Mouse (Mus musculus): Measurements from ENCODE around the gene Cpne5.
A peak's percentile ranks its signal among the peaks of the same experiment; 100 is the strongest.

Gene Cpne5

DNA sequence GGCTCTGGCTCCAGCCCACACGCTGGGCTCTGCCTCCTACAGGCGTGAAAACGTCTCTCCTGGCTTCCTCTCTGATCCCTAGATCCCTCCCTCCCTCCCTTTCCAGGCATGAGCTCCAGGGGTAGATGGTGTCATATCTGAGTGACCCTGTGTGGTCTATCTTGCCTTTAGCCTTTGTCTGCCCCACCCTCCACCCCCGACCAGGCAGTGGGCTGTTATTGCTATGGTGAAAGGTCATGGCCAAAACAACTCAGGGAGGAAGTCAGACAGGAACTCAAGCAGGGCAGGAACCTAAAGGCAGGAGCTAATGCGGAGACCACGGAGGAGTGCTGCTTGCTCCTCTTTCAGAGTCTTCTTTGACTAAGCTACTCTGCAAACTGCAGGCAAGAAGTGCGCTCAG, 26.1 kb downstream of the Cpne5 start:
- DNase-seq (ENCODE audit: low spot score in 2 of 2): no peak

DNA sequence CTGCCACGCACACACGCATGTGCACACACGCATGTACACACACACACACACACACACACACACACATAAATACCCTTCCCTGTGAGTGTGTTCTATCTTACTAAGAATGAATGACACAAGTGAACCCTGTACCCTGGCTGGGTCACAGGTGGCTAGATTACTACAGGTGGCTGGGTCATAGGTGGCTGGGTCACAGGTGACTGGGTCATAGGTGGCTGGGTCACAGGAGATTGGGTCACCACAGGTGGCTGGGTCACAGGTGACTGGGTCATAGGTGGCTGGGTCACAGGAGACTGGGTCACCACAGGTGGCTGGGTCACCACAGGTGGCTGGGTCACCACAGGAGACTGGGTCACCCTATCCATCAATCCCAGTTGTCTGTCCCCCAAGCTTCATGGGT, 27.9 kb downstream of the Cpne5 start:
- no peak for DNase-seq (ENCODE audit: low spot score in 2 of 2)

DNA sequence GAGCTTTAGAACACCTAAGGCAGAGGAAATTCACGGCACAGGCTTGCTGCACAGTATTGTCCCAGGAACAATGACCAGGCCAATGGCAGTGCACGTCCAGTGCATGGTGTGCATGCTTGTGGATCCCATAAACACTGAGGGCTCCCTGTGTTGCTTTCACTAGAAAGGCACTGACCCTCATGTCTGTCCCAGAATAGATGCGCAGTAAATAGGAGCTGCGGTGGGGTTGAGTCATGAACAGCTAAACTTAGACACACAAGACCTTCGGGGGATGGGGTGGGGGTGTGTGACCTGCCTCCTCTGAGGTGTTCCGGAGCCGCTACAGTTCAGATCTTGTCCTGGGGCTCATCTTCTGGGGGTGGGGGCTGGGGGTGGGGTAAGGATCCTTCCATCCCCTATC, 31.9 kb downstream of the Cpne5 start:
- no peak for DNase-seq (ENCODE audit: low spot score in 2 of 2)

DNA sequence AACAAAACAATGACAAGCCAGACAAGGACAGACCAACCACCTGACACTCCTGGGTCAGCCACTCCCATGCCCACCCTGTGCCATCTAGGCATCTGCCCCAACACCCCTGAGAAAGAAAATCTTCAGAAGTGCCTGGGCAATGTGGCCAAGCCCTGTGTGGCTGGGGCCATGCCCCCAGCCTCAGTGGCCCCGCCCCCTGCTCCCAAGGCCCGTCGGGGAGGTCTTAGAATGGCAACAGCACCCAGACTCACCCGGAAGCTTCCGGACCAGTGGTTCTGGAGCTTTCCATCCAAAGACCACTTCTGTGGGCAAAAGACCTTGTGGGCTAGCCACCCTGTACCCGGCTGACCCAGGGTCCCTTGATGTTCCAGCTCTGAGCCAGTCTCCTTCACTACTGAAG, 35.4 kb downstream of the Cpne5 start:
- no peak for DNase-seq (ENCODE audit: low spot score in 2 of 2)

DNA sequence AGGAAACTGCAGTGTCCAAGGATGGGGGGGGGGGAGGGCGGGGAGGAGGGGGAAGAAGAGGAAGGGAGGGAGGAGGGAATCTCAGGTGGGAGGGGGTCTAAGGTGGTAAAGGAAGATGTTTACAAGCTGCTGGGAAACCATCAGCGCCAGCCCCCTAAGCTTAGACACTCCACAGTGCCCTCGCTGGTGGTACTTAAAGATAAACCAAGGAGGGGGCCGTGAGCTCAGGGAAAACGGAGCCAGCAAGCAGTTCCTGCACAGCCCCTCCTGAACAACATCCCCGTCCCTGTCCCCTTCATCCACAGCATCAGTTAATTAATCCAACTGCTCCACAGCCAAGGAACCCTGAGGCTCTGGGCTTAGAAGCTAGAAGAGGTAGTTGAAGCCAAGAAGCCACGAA, 38.1 kb downstream of the Cpne5 start:
- no peak for DNase-seq (ENCODE audit: low spot score in 2 of 2)

DNA sequence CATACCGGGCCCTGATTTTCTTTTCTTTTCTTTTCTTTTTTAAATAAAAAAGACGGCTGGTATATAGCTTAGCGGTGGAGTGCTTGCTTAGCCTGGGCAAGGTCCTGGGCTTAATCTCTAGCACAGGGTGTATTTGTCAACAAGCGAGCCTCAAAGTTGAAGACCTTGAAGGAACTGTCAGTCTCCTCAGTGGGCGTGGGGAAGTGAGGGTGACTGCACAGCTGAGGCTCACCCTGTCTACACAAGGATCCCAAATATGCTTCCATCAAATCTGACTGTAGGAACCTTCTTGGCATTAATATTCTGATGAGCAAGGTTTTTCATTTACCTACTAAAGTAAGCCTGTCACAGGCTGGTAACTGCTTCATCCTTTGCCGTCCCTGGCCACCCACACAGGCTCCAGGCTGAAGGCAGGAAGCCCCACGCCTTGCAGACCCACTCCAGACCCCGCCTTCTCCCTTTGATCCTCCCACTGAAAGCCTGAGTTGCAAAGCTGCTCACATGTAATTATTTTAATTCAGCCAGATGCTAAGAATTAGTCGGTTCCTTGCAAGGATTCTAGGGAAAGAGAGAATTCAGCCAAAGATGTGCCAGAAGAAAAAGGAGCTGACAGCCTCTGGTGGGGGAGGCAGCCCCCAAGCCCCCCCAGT, 38.7 kb downstream of the Cpne5 start:
- DNase-seq (ENCODE audit: low spot score in 2 of 2): no peak

DNA sequence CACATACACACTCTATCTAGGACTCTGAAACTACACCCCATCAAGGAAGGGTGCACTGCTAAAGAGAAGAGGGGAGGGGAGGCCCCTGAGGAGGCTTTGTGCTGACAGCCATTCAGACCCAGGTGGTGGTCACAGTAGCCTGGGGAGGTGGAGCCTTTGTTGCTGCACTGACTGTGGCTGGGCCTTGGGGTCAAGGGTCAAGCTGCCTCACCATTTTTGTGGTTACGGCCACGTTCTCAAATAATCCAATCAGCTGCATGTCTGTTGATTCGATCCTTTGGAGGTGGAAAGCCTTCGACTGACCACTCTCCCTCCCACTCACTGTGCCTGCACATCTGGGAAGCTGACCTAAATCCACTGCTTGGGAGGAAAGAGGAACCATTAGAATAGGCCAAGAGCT, 42.4 kb downstream of the Cpne5 start:
- DNase-seq (ENCODE audit: low spot score in 2 of 2): no peak

DNA sequence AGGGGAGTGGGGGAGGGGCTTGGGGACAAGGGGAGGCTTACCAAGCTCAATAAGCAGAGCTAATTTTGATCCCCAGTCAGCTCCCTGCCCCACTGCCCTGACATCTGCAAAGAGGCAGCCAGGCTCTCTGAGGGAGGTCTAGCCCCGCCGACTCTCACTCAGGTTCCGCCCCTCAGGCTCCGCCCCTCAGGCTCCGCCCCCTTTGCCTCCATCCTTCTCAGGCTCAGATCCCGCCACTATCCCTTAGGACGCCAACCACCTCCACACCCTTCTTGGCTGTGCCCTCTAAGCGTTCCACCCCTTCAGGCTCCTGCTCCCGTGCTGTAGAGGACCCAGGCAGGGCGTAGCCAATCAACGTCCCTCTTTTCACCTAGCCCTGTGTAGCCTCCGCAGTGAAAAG, 49.0 kb downstream of the Cpne5 start:
- no peak for DNase-seq (ENCODE audit: low spot score in 2 of 2)

DNA sequence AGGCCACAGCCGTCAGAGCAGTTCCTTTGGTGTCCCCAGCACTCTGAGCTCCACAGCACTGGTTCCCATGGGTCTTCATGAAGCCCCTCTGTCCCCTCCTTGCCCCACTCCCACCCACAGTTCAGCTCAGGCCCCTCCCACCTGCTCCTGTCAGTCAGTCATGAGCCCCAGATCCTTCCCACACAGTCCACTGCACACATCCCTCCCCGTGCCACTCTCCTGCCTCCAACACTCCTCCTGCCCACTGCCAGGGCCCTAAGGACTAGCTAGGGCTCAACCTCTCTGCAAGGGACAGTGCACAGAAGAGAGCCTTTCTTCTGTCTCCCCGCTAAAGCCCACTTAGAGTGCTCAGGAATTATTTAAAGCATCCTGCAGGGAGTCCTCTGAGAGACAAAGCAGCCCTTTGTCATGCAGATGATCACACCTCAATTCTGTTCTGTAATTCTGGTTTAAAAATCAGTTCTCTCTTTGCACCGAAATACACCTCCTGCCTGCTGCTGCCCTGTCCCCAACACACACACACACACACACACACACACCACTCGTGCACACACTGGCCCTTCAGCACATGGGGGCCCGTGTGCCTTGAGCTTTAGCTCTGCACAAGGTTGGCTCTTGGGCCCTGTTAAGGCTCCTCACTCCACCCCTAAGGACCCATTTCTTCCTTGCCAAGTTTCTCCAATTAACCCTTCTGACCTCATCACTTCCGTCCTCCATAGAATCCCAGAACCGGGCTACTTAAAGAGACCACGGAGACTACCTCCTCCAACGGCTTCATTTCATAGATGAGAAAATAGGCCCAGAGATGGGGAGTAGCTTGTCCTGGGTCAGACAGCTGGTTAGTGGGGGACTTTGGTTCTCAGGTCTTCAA, 50.7 kb downstream of the Cpne5 start:
- DNase-seq (ENCODE audit: low spot score in 2 of 2): no peak

DNA sequence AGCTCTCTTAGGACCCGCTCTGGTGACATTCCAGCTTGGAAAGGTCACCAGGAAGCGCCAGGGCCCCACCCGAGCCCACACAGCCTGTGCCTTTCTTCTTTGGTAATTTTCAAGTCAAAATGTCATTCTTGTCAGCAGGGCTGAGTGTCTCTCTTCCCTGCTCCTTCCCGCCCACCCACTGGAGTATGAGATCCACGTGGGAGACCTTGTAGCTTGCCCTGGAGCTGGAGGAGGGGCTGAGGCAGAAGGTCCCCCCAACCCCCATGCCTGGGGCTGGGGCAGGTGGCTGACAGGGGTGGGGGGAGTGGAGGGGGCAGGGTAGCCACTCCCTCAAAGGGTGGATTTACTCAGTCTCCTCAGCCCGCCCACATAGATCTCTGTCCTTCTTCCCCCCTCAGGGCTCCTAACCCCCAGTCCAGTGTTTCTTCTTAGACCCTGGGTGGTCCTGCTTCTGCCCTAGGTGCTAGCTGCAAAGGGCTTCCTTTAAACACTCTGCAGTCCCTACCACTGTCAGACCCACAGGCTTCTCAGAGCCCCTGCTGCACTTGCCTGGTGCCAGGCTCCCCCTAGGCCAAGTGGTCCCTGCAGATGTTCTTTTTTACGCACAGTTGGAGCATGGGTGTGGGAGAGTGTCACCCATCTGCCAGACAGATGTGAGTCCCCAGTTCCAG, 52.5 kb downstream of the Cpne5 start:
- DNase-seq (ENCODE audit: low spot score in 2 of 2): no peak

DNA sequence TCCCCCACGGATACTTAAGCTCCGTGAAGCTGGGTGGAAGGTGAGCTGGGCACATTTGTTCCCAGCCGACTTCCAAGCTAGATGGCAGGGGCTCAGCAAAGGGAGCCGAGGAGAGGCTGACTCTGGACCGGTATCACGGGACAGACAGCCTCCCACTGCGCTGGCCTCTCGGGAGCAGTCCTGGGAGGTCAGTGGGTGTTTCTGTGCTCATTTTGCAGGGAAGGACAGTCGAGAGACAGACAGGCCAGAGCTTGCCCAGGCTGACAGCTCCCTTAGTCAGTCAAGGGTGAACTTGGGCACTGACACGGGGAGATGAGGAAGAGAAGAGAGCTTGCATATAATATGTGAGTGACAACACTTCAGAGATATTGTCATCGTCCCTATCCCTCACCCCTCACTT, 54.8 kb downstream of the Cpne5 start:
- no peak for DNase-seq (ENCODE audit: low spot score in 2 of 2)

DNA sequence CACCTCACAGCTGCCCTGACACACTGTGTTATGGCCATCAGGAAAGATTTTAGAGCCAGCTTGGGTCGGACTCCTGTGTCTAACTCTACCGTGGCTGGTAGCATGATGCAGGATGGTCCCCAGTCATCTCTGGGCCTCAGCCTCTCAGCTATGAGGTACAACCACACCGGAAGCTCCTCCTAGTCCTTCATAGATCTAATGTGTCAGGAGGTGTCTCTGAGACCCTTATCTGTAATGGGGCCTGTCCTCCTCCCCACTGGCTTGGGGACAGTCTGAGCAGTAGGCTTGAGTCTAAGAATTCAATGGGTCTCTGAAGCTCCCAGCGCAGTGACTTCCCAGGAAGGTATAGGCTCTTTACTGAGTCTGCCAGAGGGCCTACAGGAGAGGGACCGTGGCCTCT, 56.2 kb downstream of the Cpne5 start:
- DNase-seq (ENCODE audit: low spot score in 2 of 2): no peak

DNA sequence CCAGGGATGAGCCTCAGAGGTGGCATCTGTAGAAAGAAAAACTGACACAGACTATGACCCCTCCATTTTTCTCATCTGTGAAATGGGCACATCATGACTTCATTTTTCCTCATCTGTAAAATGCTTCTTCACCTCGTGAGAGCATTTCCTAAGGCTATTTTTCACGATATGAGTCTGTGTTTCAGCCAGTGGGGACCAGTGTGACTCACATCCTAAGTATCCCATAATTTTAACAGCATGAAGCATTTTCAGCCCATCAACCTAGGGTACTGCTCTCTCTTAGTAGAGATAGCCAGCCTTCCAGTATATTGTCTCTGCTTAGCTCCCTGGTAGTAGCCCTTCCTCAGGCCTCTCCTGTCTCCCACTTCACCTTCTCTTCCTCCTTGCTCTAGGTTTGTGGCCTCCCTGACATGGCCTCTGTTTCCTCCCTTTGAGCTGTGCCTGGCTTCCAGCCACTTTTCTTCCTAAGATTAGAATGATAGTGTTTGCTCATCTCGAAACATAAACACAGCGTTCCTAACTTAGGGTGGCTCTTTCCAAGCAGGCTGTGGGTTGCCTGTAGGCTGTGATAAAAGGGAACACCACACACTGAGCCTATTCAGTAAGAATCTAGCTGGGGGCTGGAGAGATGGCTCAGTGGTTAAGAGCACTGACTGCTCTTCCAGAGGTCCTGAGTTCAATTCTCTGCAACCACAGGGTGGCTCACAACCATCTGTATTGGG, 57.4 kb downstream of the Cpne5 start:
- DNase-seq (ENCODE audit: low spot score in 2 of 2): no peak

DNA sequence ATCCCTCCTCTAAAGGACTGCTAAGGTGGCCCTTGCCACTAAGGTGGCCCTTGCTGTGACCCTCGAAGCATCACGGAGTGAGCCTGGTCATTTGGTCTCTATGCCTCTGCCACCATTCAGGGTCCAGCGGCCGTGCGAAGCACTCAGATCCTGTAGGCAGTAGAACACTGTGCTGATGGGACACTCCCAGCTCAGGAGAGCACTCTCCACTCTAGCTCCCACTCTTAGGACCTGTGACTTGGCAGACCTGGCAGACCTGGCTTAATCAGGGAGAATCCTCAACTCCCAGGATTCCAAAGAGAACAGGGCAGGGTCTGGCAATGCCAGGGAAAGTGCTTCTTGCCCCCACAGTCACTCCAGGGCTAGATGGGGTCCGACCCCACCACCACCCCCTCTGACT, 58.0 kb downstream of the Cpne5 start:
- no peak for DNase-seq (ENCODE audit: low spot score in 2 of 2)

DNA sequence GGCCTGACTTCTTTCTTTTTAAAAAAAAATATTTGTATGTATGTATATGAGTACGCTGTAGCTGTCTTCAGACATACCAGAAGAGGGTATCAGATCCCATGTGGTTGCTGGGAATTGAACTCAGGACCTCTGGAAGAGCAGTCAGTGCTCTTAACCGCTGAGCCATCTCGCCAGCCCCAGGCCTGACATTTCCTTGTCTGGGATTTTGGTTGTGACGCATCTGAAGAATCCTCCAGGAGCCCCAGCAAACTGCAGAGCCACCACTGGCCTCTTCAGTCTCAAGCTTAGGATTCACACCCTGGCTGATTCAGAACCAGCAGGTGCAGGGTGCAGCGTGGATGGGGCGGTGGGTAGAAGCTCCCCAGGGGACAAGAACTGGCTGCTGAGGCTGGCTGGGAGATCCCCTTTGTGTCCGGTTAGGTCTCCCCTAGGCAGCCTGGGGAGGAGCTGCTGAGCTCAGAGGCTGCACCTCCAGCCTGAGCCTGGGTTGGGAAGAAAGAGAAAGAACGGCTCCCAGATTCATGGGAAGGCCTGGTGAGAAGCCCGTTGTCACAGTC, 59.4 kb downstream of the Cpne5 start:
- no peak for DNase-seq (ENCODE audit: low spot score in 2 of 2)

DNA sequence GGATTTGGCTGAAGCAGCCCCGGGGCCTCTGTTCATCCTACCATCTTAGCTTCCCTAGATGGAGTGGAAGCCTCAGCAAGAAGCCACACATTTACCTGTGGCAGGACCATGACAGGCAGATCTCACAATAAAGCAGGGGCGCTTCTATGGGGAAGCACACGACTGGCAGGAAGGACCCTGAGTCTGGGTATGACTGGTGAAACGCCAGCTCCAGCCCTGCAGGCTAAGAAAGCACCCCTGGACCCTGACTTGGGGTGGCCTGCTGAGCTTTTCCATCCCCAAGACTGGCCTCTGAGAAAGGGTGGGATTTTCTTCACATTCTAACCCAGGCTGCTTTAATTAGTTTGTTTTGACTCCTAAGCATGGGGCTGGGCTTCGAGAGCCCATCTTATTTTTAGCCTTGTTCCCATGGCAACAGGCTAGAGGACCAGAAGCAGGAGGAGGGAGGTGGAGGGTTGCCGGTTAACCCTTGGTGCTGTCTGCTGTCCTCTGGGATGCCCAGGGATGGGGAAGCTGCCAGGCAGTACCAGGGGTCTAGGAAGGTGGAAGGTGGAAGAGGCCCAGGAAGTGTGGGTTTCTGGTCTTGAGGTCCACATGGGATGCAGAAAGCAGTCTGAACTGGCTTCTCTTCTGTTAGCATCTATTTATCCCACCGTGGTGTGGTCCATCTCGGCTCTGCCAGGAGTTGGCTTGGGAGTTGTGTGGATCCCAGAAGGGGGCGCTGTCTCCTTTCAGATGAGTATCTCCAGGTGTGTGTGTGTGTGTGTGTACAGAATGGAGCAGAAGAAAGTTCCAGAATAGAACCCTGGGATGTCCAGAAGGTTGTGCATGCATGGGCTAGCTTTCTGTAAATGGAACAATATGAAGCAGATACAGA, 61.3 kb downstream of the Cpne5 start:
- DNase-seq (ENCODE audit: low spot score in 2 of 2): no peak

DNA sequence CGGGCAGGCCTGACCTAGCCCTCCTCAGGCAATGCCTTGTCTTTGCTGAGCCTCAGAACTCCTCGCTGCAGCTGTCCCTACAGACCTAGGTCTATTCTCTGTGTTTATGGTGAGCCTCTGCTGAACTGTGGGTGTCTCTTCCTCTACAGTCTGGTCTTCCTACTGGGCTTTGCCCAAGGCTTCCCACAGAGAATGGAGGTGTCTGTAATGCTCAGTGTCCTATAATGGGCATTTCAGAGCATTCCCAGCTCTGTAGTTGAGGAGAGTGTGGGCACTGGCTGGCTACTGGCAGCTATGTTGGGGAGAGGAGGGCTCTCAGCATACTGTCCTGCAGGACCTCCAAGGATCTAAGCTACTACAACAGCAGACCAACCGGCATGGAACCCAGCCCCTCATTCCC, 62.3 kb downstream of the Cpne5 start:
- no peak for DNase-seq (ENCODE audit: low spot score in 2 of 2)

DNA sequence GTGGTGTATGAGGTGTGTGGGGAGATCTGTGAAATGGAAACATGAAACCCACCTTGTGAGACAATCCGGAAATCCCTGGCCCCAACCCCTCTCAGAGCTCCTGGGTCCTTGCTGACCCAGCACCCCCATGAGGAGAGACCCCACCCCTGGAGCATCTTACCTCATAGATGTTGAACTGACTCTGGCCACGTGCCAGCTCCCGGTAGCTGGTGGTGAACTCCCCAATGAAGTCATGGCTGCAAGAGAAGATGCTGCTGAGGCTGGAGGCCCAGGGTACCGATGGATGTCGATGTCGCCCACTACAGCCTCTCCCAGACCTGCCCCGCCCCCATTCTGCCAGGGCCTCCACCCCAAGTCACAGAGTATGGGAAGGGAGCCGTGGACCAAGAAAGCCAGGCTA, 64.8 kb downstream of the Cpne5 start:
- no peak for DNase-seq (ENCODE audit: low spot score in 2 of 2)

DNA sequence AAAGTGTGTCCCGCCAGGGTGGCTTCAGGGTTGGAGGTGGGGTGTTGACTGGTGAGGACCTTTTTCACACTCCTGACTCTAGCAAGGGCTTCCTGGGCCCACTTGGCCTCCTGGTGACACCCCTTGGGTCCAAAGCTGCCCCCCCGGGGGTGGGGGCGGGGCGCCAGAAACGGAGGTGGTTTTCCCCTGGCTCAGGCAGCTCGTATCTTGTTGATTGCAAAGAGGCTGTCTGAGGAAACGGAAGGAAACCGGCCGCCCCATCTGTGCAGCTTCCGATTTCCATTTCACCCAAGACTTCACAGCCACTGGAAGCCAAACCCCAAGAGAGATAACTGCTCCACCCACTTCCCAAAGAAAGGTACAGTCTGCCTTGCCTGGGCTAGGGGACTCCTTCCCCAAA, 65.9 kb downstream of the Cpne5 start:
- DNase-seq (ENCODE audit: low spot score in 2 of 2): peak; percentile 70 to 82

DNA sequence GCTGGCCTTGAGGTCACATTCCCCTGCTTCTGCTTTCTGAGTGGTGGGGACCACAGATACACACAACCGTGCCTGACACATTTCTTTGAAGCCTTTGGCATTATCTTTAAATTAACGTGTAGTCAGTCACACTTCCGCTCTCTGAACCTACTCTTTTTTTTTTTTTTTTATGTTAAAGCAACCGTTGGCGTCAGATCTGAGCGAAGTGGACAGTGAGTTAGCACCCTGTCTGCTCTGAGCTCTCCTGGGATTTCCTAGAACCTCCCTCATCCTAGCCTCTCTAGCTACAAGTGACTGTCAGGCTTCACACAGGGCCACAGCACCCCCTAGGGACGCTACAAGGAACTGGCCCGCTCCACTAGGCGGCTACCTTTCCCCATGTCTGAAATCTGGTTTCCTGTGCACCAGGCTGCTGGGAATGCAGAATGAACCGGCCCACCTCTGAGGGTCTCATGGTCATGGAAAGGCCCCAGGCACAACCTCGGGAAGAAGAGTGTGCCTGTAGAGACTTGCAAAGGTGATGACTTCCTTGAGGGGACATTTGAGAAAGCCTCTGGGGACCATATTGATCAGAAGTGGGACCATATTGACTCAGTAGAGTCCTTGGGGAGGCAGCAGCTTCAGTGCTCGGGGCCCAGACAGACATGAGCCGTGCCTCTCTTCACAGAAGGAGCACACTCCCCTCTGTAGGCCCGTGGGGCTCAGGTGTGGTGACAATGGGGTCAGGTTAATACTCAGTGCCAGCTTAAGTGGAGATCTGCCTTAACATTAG, 66.8 kb downstream of the Cpne5 start:
- peak; percentile 77 to 89 for DNase-seq (ENCODE audit: low spot score in 2 of 2)

All from spleen, postnatal 4 days (tissue).